Mouse (Mus musculus): ENCODE data around the gene Itsn2.
"Not testable (repeated sequence)": the region's sequence is repeated elsewhere in the genome, so short reads cannot be mapped to it uniquely, and the experiment has no call there.

Gene Itsn2

GRCm38 (mm10) chr12:4592541-4593165, at the start of gene Itsn2, which contains the start of gene Gm3625:
Gene Itsn2, plus strand, starts transcription at chr12:4592638.
Gene Gm3625, minus strand, starts transcription at chr12:4592927.
- DNase-seq (ENCODE audit: extremely low spot score, low spot score): peak; percentile 74

GRCm38 (mm10) chr12:4544400-4544919, 48.0 kb upstream of the Itsn2 start:
- DNase-seq (ENCODE audit: extremely low spot score, low spot score): no peak

- no peak for DNase-seq (ENCODE audit: extremely low spot score, low spot score)
Measured at GRCm38 (mm10) chr12:4545425-4545824, 47.0 kb upstream of the Itsn2 start.

- no peak for DNase-seq (ENCODE audit: extremely low spot score, low spot score)
Measured at GRCm38 (mm10) chr12:4546491-4546890, 45.9 kb upstream of the Itsn2 start.

- DNase-seq (ENCODE audit: extremely low spot score, low spot score): no peak
Measured at GRCm38 (mm10) chr12:4547557-4547956, 44.9 kb upstream of the Itsn2 start.

- peak; percentile 65 for DNase-seq (ENCODE audit: extremely low spot score, low spot score)
Measured at GRCm38 (mm10) chr12:4548053-4549013, 44.1 kb upstream of the Itsn2 start.

- not testable (repeated sequence) for DNase-seq (ENCODE audit: extremely low spot score, low spot score)
Measured at GRCm38 (mm10) chr12:4553704-4554103, 38.7 kb upstream of the Itsn2 start.

GRCm38 (mm10) chr12:4555451-4555850, 37.0 kb upstream of the Itsn2 start:
- no peak for DNase-seq (ENCODE audit: extremely low spot score, low spot score)

GRCm38 (mm10) chr12:4556891-4557290, 35.5 kb upstream of the Itsn2 start:
- no peak for DNase-seq (ENCODE audit: extremely low spot score, low spot score)

- no peak for DNase-seq (ENCODE audit: extremely low spot score, low spot score)
Measured at GRCm38 (mm10) chr12:4557436-4557835, 35.0 kb upstream of the Itsn2 start.

GRCm38 (mm10) chr12:4558013-4558412, 34.4 kb upstream of the Itsn2 start:
- no peak for DNase-seq (ENCODE audit: extremely low spot score, low spot score)

GRCm38 (mm10) chr12:4558475-4559279, 33.8 kb upstream of the Itsn2 start:
- DNase-seq (ENCODE audit: extremely low spot score, low spot score): no peak

GRCm38 (mm10) chr12:4571864-4572263, 20.6 kb upstream of the Itsn2 start:
- DNase-seq (ENCODE audit: extremely low spot score, low spot score): peak; percentile 21

- no peak for DNase-seq (ENCODE audit: extremely low spot score, low spot score)
Measured at GRCm38 (mm10) chr12:4574065-4574464, 18.4 kb upstream of the Itsn2 start.

GRCm38 (mm10) chr12:4582326-4582725, 10.1 kb upstream of the Itsn2 start:
- DNase-seq (ENCODE audit: extremely low spot score, low spot score): no peak

GRCm38 (mm10) chr12:4587846-4588245, 4.6 kb upstream of the Itsn2 start:
- DNase-seq (ENCODE audit: extremely low spot score, low spot score): no peak

- DNase-seq (ENCODE audit: extremely low spot score, low spot score): no peak
Measured at GRCm38 (mm10) chr12:4588603-4589002, 3.8 kb upstream of the Itsn2 start.

GRCm38 (mm10) chr12:4592025-4592424, 413 bp upstream of the Itsn2 start:
- DNase-seq (ENCODE audit: extremely low spot score, low spot score): no peak

- DNase-seq (ENCODE audit: extremely low spot score, low spot score): peak; percentile 61
Measured at GRCm38 (mm10) chr12:4593166-4593929, 910 bp downstream of the Itsn2 start.

- no peak for DNase-seq (ENCODE audit: extremely low spot score, low spot score)
Measured at GRCm38 (mm10) chr12:4593930-4594391, 1.5 kb downstream of the Itsn2 start.

All from neural tube, embryonic 10.5 days (tissue).